Mouse (Mus musculus): ENCODE data around the gene Stxbp1.

DNA sequence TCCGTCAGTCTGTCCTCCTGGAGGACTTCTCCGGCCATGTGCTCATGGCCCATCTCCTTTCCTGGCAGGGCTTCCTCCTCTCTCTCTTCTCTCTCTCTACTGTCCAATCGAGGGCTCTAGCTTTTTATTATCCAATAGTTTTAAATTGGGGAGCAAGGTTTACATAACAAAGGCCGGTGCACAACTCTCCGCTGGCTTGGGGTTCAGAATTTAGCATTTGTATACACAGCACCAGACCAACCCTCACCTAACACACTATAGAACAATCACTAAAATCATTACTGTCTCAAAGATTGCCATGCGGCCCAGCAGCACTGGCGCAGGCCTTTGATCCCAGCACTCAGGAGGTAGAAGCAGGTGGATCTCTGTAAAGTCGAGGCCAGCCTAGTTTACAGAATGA, 13.8 kb upstream of the Stxbp1 start:
- TF ChIP-seq CTCF (IDR thresholded peaks at IDR 0.05; ENCODE audit: extremely low read depth, insufficient read depth, low read length) (no peak), POLR2A (IDR thresholded peaks at IDR 0.05; ENCODE audit: extremely low read depth, insufficient read depth, low read length) (no peak)
